Mouse (Mus musculus) frontal cortex, postnatal 36 days (tissue): ENCODE measurements at regions not wholly inside any gene's neighbourhood (a gene's known extent, or its start where the extent isn't known, plus 50 kb on each side); places are given as distances from the start of the nearest gene placed in this dataset.
A peak's percentile ranks its signal among the peaks of the same experiment; 100 is the strongest.

Experiments used
- DNase-seq, 2 experiments: peaks; one replicate each; pipeline ENCODE4 v3.0.0; 2022; ENCODE audit warnings: low spot score in 2 of 2

DNA sequence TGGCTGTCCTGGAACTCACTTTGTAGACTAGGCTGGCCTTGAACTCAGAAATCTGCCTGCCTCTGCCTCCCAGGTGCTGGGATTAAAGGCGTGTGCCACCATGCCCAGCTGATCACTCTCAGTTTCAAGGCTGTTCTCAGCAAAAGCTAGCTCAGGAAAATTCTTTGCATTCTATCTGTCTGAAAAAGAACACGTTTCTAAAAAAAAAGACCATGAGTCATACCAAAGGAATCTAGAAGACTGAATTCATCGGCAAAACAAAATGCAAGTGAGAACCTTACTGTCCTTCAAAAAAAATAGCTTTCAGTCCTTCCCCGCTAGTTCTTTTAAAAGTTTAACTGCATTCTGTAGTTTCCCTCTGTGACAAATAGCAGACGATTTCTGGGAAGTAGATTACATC, 596.3 kb upstream of the Syt1 start:
- DNase-seq = no peak

DNA sequence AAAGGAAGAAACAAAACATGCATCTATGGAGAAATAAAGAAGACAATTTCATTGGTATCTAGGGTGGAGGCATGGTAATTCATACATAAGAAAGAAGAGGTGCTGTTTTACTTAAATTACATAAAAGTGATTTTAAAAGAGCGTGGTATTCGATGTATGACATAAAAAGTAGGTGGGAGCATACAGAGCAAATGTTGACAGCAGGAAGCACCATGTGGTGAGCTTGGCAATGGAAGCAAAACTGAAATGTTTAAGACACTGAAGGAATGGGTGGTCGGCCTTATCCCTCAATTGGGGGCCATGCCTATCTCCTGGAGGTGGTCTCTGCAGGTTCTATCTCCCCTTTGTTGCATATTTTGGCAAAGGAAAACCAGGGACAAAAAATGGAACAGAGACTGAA, 592.5 kb upstream of the Syt1 start:
- DNase-seq = peak in 1 of 2 experiments; percentile 34

DNA sequence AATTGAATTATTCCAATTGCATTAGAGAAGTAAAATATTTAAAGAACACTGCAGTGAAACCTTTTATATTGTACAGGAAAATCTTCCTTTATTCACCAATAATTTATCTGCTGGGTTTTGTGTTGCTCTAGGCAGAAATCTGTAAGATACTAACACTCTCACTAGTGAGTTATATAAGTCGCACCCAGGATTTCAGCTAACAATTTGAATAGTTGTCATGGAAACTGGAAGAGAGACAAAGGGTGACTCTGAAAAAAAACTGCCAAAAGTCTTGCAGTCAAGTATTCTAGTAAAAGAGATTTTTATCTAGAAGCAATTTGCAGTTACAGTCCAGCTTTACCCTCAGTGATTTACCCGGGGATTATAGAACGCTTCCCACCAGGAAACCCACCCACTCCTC, 587.8 kb upstream of the Syt1 start:
- peak in 1 of 2 experiments; percentile 20 for DNase-seq

DNA sequence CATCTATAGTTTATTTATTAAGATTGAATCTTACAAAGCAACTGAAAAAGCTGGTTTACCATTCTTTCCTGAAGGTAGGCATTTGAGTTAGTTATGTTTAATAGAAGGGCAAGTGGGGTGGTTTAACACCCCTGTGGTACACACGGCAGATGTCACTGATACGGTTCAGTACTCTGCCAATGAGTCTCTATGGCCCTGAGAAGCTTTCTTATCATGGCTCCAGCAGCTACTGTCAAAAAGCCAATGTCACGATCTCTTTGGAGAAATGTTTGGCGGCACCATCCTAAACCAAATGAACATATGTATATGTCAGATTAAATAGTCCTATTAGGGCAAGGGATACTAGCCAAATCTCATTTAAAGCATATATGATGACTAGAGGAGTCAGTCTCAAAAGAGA, 562.4 kb upstream of the Syt1 start:
- DNase-seq = no peak

DNA sequence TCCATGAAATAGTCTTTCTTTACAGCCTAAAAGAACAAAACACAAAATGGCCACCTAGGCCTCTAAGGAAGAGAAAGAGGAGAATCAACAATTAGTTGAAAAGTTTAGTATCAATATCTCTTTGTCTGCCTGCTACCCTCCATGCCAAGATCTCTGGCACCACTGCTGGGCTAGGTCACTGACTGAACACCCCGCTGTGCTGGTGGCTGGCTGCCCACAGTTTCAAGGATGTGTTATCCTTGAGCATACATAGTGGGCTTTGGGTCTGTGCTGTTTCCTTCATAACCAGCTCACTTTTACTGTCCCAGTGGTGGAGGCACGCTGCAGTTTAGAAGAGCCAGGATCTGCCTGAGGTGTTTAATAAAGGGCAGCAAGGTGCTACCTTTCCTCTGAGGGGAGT, 559.0 kb upstream of the Syt1 start:
- no peak for DNase-seq

DNA sequence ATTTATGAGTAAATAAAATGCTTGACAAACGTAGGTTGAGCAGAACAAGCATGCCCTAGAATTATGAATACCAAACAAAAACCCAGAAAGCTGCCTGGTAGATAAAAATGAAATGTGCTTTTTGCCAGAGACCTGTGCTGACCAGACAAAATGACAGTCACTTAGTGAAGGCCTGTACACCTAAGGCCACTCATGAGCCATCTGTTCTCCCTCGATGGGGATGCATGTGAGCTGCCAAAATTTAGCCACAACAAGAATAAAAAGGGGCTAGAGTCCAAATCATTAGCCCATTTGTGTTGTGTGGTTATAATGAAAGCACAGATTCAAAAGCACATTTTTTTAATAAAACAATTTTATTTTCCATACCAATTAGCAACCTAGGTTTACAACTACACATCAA, 555.9 kb upstream of the Syt1 start:
- no peak for DNase-seq

DNA sequence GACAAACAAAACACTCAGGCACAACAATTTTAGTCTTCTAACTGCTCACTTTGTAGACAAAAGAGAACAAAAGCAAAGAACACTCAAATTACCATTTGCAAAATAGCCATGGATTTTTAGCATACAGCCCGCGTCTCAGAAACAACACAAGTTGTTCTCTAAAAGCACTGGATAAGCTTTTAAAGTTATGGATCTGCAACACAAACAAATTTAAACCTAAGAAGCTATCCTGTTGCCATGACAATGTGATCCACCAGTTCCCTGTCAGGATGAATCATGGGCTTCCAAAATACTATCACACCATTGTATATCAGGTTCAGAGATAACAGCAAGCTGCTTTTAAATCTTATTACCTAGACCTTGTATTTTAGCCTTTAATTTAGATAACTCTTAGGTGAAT, 550.9 kb upstream of the Syt1 start:
- no peak for DNase-seq

DNA sequence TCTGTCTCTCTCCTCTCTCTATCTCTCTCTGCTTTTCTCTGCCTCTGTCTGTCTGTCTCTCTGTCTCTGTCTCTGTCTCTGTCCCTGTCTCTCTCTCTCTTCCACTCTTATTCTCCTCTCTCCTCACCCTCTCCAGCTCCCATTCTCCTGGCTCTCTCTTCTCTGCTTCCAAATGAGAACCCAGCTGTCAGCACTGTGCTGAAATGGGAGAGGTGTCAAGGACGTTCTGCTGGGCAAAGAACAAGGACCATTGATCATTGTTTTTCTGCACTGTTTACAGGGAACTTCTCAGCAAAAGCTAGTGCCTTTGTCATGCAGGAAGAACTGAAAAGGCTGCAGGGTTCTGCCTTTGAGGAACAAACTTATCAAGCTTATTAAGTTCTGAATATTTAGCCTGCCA, 550.3 kb upstream of the Syt1 start:
- DNase-seq = no peak

DNA sequence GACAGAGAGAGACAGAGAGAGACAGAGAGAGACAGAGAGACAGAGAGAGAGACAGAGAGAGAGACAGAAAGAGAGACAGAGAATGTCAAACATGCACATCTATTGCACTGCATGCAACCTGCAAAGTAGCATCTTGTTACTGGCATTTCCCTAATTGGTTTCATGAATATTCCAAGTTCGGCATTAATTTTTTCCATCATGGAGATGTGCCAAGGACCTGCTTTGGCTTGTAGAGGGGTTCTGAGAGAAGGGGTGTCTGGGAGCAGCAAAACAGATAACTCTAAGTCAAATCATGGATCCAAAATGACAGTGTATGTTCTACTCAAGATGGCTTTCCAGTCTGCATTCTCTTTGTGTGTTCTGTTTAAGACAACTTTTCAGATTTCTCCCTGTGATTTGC, 532.5 kb upstream of the Syt1 start:
- no peak for DNase-seq

DNA sequence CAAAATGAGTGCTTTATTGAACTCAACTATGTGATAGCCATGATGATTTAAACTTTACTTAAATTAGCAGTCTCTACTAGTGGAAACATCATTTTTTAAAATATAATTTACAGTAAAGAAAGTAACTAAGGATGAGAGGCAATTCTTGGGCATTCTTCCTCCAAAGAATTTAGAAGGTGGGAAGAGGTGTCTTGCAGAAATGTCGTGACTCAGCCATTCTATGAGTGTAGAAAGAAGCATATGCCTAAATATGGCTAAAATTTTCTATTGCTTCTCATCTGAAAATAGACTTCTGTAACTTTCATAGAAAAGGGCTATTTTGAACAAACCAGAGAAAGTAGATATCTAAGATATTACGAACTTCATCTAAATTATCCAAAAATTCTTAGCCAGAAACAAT, 529.4 kb upstream of the Syt1 start:
- DNase-seq = no peak

DNA sequence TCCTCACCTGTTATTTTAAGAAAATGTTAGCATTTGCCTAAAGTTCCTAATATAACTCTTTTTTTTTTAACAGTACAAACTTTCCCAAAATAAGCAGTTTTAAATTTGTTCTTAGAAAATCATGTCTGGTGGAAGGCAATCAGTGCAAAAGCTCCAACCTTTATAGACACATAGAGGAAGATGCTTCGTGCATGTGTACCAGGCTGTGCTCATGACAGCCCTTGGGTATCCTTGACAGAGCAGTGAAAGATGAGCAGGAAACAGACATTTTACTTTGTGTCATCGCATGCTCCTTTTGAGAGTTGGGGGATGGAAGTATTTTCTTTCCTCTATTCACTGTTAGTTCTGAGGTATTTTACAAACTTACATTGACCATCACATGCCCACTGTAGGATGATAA, 517.3 kb upstream of the Syt1 start:
- peak in 1 of 2 experiments; percentile 43 for DNase-seq

DNA sequence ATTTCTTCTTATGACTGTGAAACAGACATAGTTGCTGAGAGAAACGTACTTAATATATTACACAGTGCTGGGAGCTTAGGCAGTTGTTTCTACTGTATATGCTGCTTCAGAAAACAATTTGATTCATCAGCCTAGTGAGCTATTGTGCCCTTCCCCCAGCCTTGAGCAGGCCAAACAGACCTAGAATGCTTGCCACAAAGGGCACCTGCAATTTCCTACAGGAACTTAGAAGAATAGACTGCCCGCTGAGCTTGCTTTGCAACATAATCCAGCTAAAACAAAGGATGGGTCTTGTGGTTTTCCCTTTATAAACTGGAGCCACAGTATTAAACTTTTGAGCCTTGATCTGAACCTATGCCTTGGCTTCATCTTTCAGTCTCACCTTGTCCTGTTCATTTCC, 510.9 kb upstream of the Syt1 start:
- no peak for DNase-seq

DNA sequence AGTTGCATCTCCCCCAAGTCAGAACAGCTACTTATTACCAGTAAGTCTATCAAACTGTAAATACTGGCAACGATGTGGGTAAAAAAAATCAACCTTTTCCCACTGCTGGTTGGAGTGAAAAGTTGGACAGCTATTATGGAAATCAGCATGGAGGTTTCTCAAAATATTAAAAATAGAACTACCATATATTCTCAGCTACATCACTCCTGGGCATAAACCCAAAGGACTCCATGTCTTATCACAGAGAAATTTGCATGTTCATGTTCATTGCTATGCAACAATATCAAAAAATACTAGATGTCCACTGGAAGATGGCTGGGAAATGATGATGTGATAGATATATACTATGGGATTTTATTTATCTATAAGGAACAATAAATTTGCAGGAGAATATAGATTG, 506.9 kb upstream of the Syt1 start:
- DNase-seq = no peak

DNA sequence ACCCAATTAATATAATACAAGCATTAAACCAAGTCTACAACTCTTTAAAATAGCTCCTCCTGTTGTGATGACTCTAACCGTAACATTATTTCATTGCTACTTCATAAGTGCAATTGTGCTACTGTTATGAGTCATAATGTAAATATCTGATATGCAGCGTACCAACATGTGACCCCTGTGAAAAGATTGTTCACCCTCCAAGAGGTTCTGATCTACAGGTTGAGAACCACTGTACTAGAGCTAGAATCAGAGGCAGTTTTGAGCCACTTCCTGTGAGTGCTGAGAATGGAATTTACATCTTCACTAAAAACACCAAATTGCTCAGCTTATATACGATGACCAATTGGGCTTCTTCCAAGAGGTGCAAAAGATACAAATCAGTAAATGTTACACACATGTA, 504.4 kb upstream of the Syt1 start:
- no peak for DNase-seq

DNA sequence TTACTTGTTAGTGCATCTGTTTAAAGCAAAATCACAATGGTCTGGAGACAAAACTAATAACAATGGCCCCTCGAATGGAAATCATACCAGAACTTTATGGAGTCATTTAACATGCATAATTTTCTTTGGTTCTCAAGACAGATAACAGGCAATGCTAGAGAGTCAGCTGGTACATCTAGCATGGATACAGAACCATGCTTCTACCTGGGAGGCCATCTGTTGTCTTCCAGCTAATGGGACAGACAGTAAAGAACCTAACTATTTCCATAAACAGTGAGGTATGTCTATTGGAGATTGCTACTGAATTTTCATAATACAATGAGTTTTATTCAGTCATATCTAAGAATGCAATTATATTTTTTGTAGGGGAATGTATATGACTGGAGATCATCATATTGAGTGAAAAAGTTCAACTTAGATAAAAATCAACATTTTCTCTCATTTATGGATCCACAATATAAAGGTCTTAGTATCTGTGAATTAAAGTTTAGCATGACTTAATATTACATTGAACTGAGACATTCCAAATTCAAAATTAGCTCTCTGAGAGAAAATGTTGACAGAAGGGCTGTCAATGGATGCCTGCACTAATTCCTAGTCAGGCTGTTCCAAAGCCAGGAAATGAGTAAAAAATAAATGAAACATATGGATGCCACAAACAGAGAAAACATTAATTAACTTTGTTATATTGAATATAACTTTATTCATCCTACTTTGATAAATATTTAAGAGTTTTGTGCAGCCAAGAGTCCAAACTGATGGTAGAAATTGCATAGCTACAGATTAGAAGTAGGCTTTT, 500.3 kb upstream of the Syt1 start:
- DNase-seq = no peak

DNA sequence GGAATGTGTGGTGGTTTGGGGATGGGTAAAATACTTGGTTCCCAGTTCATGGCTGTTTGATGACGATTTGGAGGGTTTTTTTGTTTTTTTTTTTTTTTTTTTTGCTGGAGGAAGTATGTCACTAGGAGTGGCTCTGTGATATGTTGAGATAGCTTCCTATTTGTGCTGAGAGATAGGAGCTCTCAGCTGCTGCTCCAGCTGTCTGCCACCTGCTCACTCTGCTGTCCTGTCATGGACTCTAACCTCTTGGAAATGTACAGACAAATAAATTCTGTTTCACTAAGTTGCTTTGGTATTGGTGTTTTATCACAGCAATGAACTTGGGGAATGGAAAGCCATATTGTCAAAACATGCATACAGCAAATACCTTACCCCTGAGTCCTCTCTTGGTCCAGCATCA, 497.8 kb upstream of the Syt1 start:
- no peak for DNase-seq

DNA sequence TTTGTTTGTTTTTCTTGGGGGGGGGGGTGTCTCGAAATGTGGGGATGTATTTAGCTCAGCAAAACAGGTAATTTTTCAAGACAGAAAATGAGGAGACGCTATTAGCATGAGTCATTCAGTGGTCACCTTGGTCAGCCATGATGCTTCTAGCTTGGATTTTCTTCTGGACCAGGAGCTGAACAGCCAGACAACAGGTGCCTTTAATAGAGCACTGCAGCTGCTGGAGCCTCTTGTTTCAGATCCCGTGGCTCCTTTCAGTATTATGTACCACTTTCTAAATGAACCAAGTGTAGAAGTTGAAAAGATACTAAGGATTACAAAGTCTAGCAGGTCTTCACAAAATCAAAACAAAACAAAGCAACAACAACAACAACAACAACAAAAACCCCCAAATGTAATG, 496.4 kb upstream of the Syt1 start:
- DNase-seq = no peak

DNA sequence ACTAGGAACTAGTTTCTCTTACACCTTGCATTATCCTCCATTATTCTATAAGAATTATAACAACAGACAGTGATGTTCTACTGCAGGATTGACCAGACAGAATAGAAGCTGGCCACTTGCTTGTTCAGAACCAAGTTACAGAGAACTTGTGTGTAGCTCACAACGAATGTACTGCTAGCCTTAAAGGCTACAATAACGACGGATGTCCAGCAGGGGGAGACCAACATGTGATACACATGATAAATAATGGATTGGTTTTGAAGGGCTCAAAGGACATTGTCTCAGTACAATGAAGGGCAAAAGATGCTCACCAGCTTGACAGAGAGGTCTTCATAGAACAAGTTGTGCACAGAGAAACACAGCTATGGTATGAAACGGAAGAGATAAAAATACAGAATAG, 493.9 kb upstream of the Syt1 start:
- DNase-seq = no peak

DNA sequence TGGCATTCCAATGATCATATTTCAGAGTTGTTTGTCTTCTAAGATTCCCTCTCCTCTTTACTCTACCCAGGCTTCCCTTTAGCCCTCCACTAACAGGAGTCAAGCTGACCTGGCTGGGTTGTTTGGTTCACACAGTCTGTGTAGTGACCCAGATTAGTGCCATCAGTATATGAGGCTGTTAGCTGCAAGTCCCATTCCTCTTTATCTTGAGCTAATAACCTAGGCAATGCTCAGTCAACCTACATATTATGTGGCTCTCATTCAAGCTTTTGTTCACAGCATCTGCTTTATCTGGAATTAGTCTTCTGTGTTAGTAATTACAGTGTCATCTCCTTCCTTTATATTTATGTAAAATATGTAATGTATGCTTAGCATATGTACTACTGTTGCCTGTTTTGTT, 490.1 kb upstream of the Syt1 start:
- DNase-seq = no peak

DNA sequence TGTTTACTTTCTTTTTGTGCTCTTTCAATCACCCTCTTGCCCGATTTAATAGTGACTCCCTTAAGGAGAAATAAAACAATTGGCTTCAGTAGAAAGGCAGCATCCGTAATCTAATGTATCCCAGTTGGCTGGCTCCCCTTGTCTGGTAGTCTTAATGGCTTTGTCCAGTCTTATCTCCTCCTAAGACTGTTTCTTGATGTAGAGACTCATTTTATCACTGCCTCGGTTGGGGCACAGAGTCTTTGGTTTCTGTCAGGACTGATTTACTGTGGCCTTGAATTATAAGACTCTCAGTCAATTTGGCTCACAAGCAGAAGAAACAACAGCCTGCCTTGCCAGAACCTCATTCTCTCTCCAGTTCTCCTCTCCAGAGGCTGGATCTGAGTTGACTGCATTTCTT, 487.5 kb upstream of the Syt1 start:
- DNase-seq = no peak

DNA sequence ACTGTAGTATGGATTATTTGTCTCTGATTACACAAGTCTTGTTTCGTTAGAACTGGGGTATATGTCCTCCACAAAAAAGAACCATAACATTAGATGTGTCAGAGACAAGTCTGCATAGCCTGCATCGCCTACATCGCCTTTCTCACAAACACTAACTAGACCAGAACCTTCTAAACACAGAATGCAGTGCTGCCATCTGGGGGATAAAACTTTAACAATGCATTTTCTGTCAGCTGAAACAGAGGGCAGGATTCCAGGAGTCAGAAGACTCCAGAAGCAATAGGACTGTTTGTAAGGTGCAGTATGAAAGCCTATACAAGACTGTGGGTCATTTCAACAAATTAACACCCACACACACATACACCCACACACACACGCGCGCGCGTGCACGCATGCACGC, 485.4 kb upstream of the Syt1 start:
- DNase-seq = peak; percentile 55 to 86

DNA sequence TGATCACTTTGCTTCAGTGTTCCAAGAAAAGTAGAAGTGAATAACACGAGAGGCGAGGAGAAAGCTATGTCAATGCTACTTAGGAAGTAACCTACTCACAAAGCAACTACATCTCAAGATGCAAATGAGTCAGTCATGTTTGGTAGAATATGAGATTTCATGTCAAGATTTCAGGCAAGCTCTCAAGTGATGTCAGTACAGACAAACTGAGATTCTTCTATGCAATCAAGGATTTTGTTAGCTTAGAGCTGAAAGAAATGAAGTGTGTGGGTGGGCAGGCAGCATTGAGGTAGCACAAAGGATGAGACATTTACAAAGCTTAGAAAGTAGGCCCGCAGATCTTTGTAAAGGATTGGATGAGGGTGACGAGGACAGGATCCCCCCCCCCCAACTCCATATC, 480.0 kb upstream of the Syt1 start:
- DNase-seq = no peak

DNA sequence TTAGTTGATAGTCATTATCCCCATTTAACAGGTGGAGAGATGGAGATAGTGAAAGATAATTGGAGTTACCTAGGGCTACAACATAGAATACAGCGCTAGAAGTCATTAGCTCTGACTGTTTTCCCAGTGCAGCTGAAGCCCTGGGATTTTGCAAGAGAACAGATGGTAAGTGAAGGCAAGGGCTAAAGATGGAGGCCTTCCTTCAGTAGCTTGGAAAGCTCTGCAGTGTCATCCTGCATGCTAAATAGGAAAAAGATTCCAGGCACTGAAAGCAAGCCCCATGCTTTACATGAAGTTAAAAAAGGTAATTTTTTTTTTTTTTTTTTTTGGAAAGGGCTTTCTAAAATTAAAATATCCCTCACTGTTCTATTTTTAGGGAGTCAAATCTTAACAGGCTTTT, 477.2 kb upstream of the Syt1 start:
- DNase-seq = peak in 1 of 2 experiments; percentile 50

DNA sequence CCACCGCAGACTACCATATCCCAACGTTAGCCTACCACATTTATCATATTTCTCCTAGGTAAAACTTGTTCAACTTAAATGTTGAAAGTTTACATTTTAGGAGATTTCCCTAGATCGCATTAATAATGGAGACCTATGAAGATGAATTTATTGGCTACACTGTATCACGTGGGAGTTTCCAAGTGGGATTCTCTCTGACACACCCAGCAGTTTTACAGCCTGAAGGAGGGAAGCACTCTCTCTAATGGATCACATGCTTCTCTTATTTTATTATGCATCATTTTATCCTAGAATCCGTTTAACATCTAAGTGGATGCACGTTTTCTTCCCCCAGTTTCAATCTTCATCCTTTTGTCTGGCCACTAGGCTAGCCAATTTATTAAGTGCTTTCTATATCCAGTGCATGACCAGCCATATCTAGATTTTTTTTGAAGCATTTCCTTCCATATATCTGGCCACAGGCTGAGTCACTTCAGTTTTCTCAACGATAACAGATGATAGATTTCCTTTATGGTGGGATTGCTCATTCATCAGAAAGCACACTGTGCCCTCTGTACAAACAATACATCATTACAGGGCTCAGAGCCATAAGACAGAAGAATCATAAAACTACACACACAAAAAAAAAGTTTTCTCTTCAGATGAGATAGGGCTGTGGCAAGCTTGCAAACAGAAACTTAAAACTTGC, 476.3 kb upstream of the Syt1 start:
- no peak for DNase-seq
